In genomic region chr2:152180323-152180722, GRCm38 (mm10) we compare ENCODE assay signal across 8 mouse cellular contexts. TPM values are rescaled to one million over a fixed set of nuclear protein-coding genes. Genes with fewer than 3 reads are reported as not detected.
DNase-seq lines count a peak whose midpoint lies in the region; ATAC-seq and TF ChIP-seq lines count a peak whose summit lies in the region.

No protein-coding gene starts in this region.

- intact Hi-C loops in gastrocnemius, postnatal 36 days (cut with DNase I) = no loop called here

- no peak overlapping the region for H3K4me2 ChIP-seq in embryonic facial prominence, embryonic 12.5 days (replicated peaks)

- no peak for DNase-seq in embryonic facial prominence, embryonic 10.5 days (ENCODE audit: low spot score)
- no peak for DNase-seq in ES-E14 (ENCODE audit: low read depth, low spot score)
- DNase-seq in gastrocnemius, postnatal 36 days = peak; percentile 73 to 83
- DNase-seq in kidney, adult 8-10 months = peak; percentile 73 to 79
- peak; percentile 39 for DNase-seq in ovary, postnatal 14 days (ENCODE audit: low spot score)
- DNase-seq in frontal cortex, postnatal 14 days (ENCODE audit: low spot score in 2 of 2) = no peak

- H3K4me3 ChIP-seq in embryonic facial prominence, embryonic 12.5 days = no peak overlapping the region
- no peak overlapping the region for H3K4me3 ChIP-seq in embryonic facial prominence, embryonic 10.5 days
- peak overlapping the region; percentile 62 to 81 for H3K4me3 ChIP-seq in ES-E14 (ENCODE audit: insufficient read depth in 1 of 2, low read depth in 1 of 2, low read length in 2 of 2, poor library complexity in 1 of 2, severe bottlenecking in 1 of 2)

- 0 out of 2 replicates have a peak, but pooled peaks have one; percentile 15 for ATAC-seq in embryonic facial prominence, embryonic 12.5 days (ENCODE audit: insufficient number of reproducible peaks, insufficient read depth, low FRiP score, low TSS enrichment)
- no peak for ATAC-seq in monocyte, adult 5-6 weeks (replicated peaks; ENCODE audit: insufficient number of reproducible peaks, low FRiP score, low TSS enrichment, poor library complexity, severe bottlenecking)

- no peak overlapping the region for H3K9ac ChIP-seq in embryonic facial prominence, embryonic 12.5 days
- H3K9ac ChIP-seq in ES-E14 (ENCODE audit: insufficient read depth, low read depth, low read length, poor library complexity, severe bottlenecking) = peak overlapping the region; percentile 66; the same call in 1 of the 2 replicates

- H3K27me3 ChIP-seq in embryonic facial prominence, embryonic 12.5 days = no peaks in the 10 kb centered on the region
- H3K27me3 ChIP-seq in embryonic facial prominence, embryonic 10.5 days (replicated peaks; ENCODE audit: low read depth, poor library complexity, severe bottlenecking) = peaks cover 28% of the 10 kb centered on the region

- 55% methylated on average over 6 of the region's 6 CpGs for WGBS in embryonic facial prominence, embryonic 12.5 days
- WGBS in embryonic facial prominence, embryonic 10.5 days = 59% methylated on average over 6 of the region's 6 CpGs

- H3K9me3 ChIP-seq in embryonic facial prominence, embryonic 12.5 days = no peaks in the 10 kb centered on the region
- H3K9me3 ChIP-seq in embryonic facial prominence, embryonic 10.5 days = no peaks in the 10 kb centered on the region
- no peaks in the 10 kb centered on the region for H3K9me3 ChIP-seq in ES-E14 (ENCODE audit: control insufficient read depth, insufficient read depth, low read depth, low read length)

- in situ Hi-C loops in ES-E14 (cut with MboI; ENCODE audit: low sequenced_read_pairs in 2 of 2, unreplicated experiment in 2 of 2) = no loop called here

- no peaks in the 10 kb centered on the region for H3K36me3 ChIP-seq in embryonic facial prominence, embryonic 12.5 days
- H3K36me3 ChIP-seq in embryonic facial prominence, embryonic 10.5 days (replicated peaks) = no peaks in the 10 kb centered on the region
- H3K36me3 ChIP-seq in ES-E14 (ENCODE audit: control insufficient read depth, insufficient read depth, low read length, poor library complexity, severe bottlenecking) = peaks cover 15% of the 10 kb centered on the region; the same call in 1 of the 2 replicates

- H3K4me1 ChIP-seq in embryonic facial prominence, embryonic 12.5 days = peaks cover 11% of the 10 kb centered on the region; the same call in 1 of the 2 replicates
- peaks cover 18% of the 10 kb centered on the region for H3K4me1 ChIP-seq in embryonic facial prominence, embryonic 10.5 days
- peaks cover 8 to 13% of the 10 kb centered on the region in 2 experiments; a peak in 3 of 4 replicates for H3K4me1 ChIP-seq in ES-E14 (ENCODE audit: control insufficient read depth in 2 of 2, insufficient read depth in 2 of 2, low read length in 2 of 2, poor library complexity in 1 of 2)

- no peak overlapping the region for H3K27ac ChIP-seq in embryonic facial prominence, embryonic 12.5 days
- no peak overlapping the region for H3K27ac ChIP-seq in embryonic facial prominence, embryonic 10.5 days (replicated peaks)
- H3K27ac ChIP-seq in ES-E14 (ENCODE audit: insufficient read depth, low read depth, low read length, poor library complexity, severe bottlenecking) = peak overlapping the region; percentile 99

TF ChIP-seq in ES-E14, 5 proteins besides CTCF, POLR2A, EP300 and RAD21:
- TF ChIP-seq CHD2 (IDR thresholded peaks at IDR 0.05; ENCODE audit: low read depth, low read length) (no peak), ZNF384 (IDR thresholded peaks at IDR 0.05; ENCODE audit: low read depth, low read length) (no peak), MAFK (IDR thresholded peaks at IDR 0.05; ENCODE audit: insufficient read depth, low read depth, low read length) (no peak), ZC3H11A (IDR thresholded peaks at IDR 0.05; ENCODE audit: borderline replicate concordance, low read depth, low read length) (no peak), HCFC1 (IDR thresholded peaks at IDR 0.05; ENCODE audit: borderline replicate concordance, insufficient read depth, low read length) (no peak)

RNA-seq across cellular contexts. Expression of gene Tcf15, which starts 37.0 kb away (rescaled TPM):
- polyA plus RNA-seq in embryonic facial prominence, embryonic 12.5 days (2016; fragmentation: Nextera tagmentation; extraction: Ambion mirVana) = 12.2 and 14.7 TPM in 2 replicates
- polyA plus RNA-seq in embryonic facial prominence, embryonic 10.5 days (2016; fragmentation: Nextera tagmentation; extraction: Ambion mirVana) = 9.2 and 10.3 TPM in 2 replicates
- total RNA-seq in ES-E14 (2012; rRNA removed) = 22.4 and 54.6 TPM in 2 replicates
- total RNA-seq in gastrocnemius, postnatal 36 days (2021) = 10 to 100 TPM; 15.7 to 17.4 TPM
- total RNA-seq in monocyte, adult 5-6 weeks (2017) = not detected in 3 replicates

RNA-seq across cellular contexts. Expression of gene Csnk2a1, which starts 46.3 kb away (rescaled TPM):
- polyA plus RNA-seq in embryonic facial prominence, embryonic 12.5 days (2016; fragmentation: Nextera tagmentation; extraction: Ambion mirVana) = 86.5 and 94.9 TPM in 2 replicates
- polyA plus RNA-seq in embryonic facial prominence, embryonic 10.5 days (2016; fragmentation: Nextera tagmentation; extraction: Ambion mirVana) = 77.8 and 82.6 TPM in 2 replicates
- 116 and 134 TPM in 2 replicates for total RNA-seq in ES-E14 (2012; rRNA removed)
- 10 to 100 TPM; 82.6 to 84.0 TPM for total RNA-seq in gastrocnemius, postnatal 36 days (2021)
- total RNA-seq in monocyte, adult 5-6 weeks (2017) = 104 to 134 TPM (median 114 TPM) in 3 replicates

Comparison
In these comparisons a context has a peak if more than half of its experiments do, and no peak if none do; other contexts are left out.
1. H3K4me3 ChIP-seq: peak in ES-E14 (2 of 2); none in embryonic facial prominence, embryonic 12.5 days (single experiment) and embryonic facial prominence, embryonic 10.5 days (single experiment).
2. DNase-seq: peak in gastrocnemius, postnatal 36 days (2 of 2), kidney, adult 8-10 months (2 of 2) and ovary, postnatal 14 days (single experiment); none in embryonic facial prominence, embryonic 10.5 days (single experiment), ES-E14 (single experiment) and frontal cortex, postnatal 14 days (0 of 2).
3. RNA of gene Tcf15, which starts 37.0 kb away (total RNA-seq): 22.4 to 54.6 TPM in ES-E14 and 15.7 to 17.4 TPM in gastrocnemius, postnatal 36 days; not detected in monocyte, adult 5-6 weeks; every median in the first group is over 10 times any median in the second.